Mouse (Mus musculus) midbrain, embryonic 10.5 days (tissue): ENCODE results near the gene Ptpn9. TPM values are rescaled to one million over a fixed set of nuclear protein-coding genes. Genes with fewer than 3 reads are reported as not detected.

Experiments used
- DNase-seq: peaks from one replicate; pipeline ENCODE4 v3.0.0-alpha.2; 2017; ENCODE audit warnings: low spot score
- H3K27ac ChIP-seq: fragments of 300-500 bp; sonication (generic); replicated peaks from 2 replicates; pipeline ENCODE4 v1.5.1; 2016; ENCODE audit warnings: mild to moderate bottlenecking
- H3K27me3 ChIP-seq: fragments of 300-500 bp; sonication (generic); 2 replicates; pipeline ENCODE4 v1.6.1; 2016; ENCODE audit warnings: low read depth, mild to moderate bottlenecking; ENCODE audit not compliant: poor library complexity, severe bottlenecking
- H3K36me3 ChIP-seq: fragments of 300-500 bp; sonication (generic); 2 replicates; pipeline ENCODE4 v1.6.1; 2016; ENCODE audit warnings: mild to moderate bottlenecking, moderate library complexity
- H3K4me1 ChIP-seq: fragments of 300-500 bp; sonication (generic); 2 replicates; pipeline ENCODE4 v1.6.1; 2016
- H3K4me3 ChIP-seq: fragments of 300-500 bp; sonication (generic); 2 replicates; pipeline ENCODE4 v1.5.1; 2016; ENCODE audit warnings: mild to moderate bottlenecking, moderate library complexity
- H3K9me3 ChIP-seq: fragments of 300-500 bp; sonication (generic); replicated peaks from 2 replicates; pipeline ENCODE4 v1.6.1; 2016; ENCODE audit warnings: mild to moderate bottlenecking
- WGBS: fragments of 180-500 bp; shearing (Covaris S2); methylation state at CpG from one replicate; pipeline ENCODE4 v1.1.7; 2016; 5-methylcytosine and 5-hydroxymethylcytosine counted together
- polyA plus RNA-seq: library from polyadenylated mRNA; unstranded; fragments of >200 nt; fragmentation: Nextera tagmentation; extraction: Ambion mirVana; gene quantifications from 2 replicates; pipeline ENCODE4 v1.2.1, GENCODE M21; 2016

Gene Ptpn9
- polyA plus RNA-seq, 1 experiment from 2014 or later: 18.2 TPM

DNA sequence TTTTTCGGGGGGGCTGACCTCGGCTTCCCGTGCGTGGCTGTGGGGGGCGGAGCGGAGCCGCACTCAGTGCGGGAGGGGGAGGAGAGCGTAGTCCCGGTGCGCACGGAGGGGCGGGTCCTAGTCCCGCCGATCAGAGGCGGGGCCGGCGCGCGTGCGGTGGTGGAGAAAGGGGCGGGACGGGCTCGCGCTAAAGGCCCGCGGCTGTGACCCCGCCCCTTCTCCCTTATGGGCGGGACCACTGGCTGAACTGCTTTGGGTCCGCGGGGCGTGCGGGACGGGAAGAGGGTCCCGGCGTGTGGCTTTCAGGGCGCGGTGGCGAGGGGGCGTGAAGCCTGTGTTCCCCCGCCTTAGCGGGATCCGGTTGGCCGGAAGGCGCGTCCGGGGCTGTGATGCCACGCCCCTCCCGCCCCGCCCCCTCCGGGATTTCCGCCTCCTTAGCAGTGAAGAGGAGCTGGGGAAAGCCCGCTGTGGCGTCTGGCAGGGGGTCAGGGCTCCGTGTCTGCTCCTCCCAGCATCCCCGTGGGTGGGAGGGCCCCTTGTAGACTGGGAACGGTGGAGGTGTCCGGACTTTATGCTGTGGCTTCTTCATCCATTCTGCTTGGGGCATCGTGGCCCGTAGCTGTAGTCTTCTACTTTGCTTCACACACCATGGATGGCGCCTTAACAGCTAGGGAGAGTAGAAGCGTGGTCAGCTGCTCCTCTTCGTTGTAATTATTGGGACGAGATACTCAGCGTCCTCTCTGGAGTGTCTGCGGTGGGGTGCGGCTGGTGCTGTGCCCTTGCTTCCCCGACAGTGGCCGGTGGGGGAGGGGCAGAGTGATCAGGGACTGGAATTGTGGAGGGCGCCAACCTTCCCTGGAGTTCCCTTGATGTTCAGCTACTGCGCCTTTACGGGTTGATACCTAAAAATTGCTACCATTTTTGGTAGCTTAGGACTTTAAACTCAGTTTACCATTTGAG lies 82.3 kb downstream of the Ptpn9 start:
- Histone ChIP-seq H3K36me3 (peaks cover 19% of the 10 kb centered on the region; the same call in 1 of the 2 replicates), H3K27ac (peak overlapping the region; percentile 95), H3K9me3 (no peaks in the 10 kb centered on the region), H3K27me3 (no peaks in the 10 kb centered on the region), H3K4me1 (peaks cover 28% of the 10 kb centered on the region), H3K4me3 (peak overlapping the region; percentile 95)
- WGBS: 1% methylated on average over 69 of the region's 72 CpGs
- peak; percentile 89 for DNase-seq

- peaks cover 9% of the 10 kb centered on the region for H3K4me1 ChIP-seq
- no peak for DNase-seq
- H3K9me3 ChIP-seq: no peaks in the 10 kb centered on the region
- H3K27me3 ChIP-seq: no peaks in the 10 kb centered on the region
- WGBS: 91% methylated on average over 3 of the region's 3 CpGs
- H3K36me3 ChIP-seq: peaks cover 65% of the 10 kb centered on the region
- H3K27ac ChIP-seq: no peak overlapping the region
- H3K4me3 ChIP-seq: no peak overlapping the region
Measured at GRCm38 (mm10) chr9:57082236-57082635, 87.5 kb downstream of the Ptpn9 start.

Other genes with a start within 250 kb of the Ptpn9 start
- gene Lingo1, start 198.5 kb upstream of the Ptpn9 start, polyA plus RNA-seq: 2.8 and 6.4 TPM in 2 replicates
- gene Odf3l1, start 130.2 kb upstream of the Ptpn9 start, polyA plus RNA-seq: not detected in 2 replicates
- gene Cspg4, start 129.9 kb upstream of the Ptpn9 start, polyA plus RNA-seq: 0.91 and 1.7 TPM in 2 replicates
- gene Snx33, start 66.6 kb upstream of the Ptpn9 start, polyA plus RNA-seq: 8.0 and 8.4 TPM in 2 replicates
- 58.4 and 65.2 TPM in 2 replicates for gene Imp3, start 57.4 kb upstream of the Ptpn9 start, polyA plus RNA-seq
- gene Snupn, start 44.0 kb upstream of the Ptpn9 start, polyA plus RNA-seq: 29.7 and 30.2 TPM in 2 replicates
- 51.6 and 56.7 TPM in 2 replicates for gene Sin3a, start 77.1 kb downstream of the Ptpn9 start, polyA plus RNA-seq
- gene Man2c1, start 135.8 kb downstream of the Ptpn9 start, polyA plus RNA-seq: 61.1 and 69.7 TPM in 2 replicates
- 5.4 and 7.1 TPM in 2 replicates for gene Neil1, start 153.4 kb downstream of the Ptpn9 start, polyA plus RNA-seq
- 117 and 122 TPM in 2 replicates for gene Commd4, start 163.4 kb downstream of the Ptpn9 start, polyA plus RNA-seq
- not detected in 2 replicates for gene Trcg1, start 241.6 kb downstream of the Ptpn9 start, polyA plus RNA-seq